Mouse (Mus musculus) granulocyte monocyte progenitor cell, adult 5-6 weeks (primary cell): Measurements from ENCODE around the gene Hdgfl2. TPM values are rescaled to one million over a fixed set of nuclear protein-coding genes. Genes with fewer than 3 reads are reported as not detected.

Experiments used
- ATAC-seq: replicated peaks from 2 replicates; pipeline ENCODE4 v1.8.0; 2016; ENCODE audit warnings: mild to moderate bottlenecking, moderate TSS enrichment, inconsistent platforms; ENCODE audit not compliant: poor library complexity, severe bottlenecking
- total RNA-seq, 2 experiments: library from RNA; stranded (forward) in 1 of 2; stranded (reverse) in 1 of 2; fragments of 200-712, 200-1000 nt in 1 of 2; fragments of >200 nt in 1 of 2; fragmentation: Nextera tagmentation in 1 of 2; gene quantifications; 2 replicates each; pipeline ENCODE4 v1.2.3; 2014 to 2017

Hdgfl2 gene
- total RNA-seq, 2 experiments from 2014 or later, result 65.1 to 70.7 TPM

DNA sequence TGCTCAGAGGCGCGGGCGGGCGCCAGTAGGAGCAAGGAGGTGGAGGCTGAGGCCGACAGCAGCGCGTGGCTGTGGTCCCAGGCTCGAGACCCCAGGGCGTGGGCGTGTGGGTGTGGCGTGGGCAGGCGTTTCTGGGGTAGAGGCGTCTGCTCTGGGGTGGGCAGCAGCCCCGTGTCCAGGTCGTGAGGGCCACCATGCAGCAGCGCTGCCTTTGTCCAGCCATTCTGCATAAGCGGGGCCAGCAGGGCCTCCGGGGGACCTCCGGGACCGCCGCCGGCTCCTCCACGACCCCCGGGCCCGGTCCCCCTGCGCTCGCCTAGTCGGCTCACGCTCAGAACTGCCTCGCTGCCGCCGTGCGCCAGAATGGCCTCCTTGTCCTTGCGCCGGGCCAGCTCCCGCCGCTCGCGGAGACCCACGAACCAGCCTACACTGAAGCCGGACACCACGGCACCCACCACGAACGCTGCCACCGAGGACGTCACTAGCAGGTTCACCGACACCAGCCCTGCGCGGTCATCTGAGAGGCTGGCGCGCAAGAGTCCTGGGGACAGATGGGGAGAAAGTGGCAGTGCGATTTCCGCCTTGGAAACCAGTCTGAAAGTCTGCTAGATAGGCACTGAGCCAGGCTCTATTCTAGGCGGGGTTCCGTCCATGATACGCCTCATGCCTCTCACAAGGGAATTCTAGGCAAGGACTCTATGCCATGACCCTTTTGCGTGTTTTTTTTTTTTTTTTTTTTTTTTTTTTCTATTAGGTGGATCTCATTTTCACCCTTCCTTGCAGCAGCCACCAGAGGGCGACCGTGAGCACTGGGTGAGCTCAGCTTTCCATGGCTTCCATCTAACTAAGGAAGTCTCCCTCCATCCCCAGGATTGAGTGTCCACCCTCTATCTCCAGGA, 45.2 kb downstream of the Hdgfl2 start:
- peak; percentile 31; the same call in 1 of the 2 replicates for ATAC-seq

GRCm38 (mm10) chr17:56125276-56125630, 45.8 kb downstream of the Hdgfl2 start:
- ATAC-seq, result no peak

DNA sequence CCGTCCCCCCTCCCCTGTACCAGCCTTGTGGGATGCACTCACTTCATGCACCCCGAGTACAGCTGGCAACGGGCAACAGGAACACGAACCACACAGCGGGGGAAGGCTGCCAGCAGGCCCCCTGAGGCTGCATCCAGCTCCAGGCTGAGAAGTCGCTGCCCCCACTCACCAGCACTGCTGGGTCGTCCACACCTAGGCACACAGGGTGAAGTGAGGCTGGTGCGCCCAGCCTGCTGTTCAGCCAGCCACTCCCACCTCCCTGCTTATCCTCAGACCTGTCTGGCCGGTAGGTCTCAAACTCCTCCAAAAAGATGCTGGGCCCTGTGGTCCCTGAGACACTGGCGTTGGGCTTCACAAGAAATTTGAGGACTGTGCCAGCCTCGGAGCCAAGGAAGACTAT, 46.7 kb downstream of the Hdgfl2 start:
- ATAC-seq, result no peak

DNA sequence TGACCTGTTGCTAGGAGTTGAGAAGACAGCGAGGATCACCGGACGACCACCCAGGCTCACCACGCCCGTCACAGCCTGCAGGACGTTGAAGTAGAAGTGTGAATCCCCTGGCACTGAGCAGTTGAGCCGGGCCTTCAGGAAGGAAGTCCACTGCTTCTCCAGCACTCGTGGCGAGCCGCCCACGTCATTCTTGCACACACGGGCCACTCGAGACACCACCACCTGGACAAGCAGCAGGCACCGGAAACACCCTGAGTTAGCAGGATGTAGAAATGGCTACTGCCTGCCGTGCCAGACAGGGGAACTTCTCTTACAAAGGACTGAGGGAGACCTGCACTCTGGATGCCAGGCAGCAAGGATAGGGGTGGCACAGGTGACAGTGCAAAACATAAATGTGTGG, 48.8 kb downstream of the Hdgfl2 start:
- no peak for ATAC-seq

DNA sequence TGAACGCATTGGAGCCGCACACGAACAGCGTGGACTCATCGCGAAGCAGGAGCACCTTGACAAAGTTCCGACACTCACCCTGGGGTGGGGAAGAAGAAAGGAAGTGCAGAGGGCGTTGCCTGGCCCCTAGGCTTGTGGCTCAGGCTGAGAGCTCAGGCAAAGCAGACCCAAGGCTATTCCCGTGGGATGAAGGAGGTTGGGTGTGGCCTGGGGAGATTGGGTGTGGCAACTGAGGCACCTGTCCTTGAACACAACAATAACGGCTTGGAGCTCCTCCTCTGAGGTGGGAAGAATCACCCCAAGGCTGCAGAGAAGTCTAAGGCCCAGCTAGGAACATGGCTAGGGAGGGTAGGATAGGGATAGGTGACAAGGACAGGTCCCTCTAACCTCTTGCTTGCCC, 51.7 kb downstream of the Hdgfl2 start:
- ATAC-seq, result no peak

DNA sequence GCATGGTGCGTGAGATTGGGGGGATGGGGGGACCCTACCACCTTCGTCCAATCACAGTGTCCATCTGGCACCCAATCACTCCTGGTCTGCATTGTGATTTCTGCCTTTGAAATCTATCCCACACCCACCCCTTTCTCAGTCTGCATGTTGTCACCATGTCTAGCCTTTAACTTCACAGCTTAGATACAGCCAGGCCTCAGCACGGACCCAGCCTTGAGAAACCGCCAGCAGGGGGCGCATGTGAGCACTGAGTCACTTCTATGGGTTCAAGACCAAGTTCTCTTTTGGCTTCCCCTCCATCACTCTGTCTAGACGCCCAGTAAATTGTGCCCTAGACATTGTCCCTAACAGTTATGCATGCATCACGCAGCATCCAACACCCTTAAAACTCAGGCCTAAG, 52.4 kb downstream of the Hdgfl2 start:
- 0 out of 2 replicates have a peak, but pooled peaks have one; percentile 11 for ATAC-seq

DNA sequence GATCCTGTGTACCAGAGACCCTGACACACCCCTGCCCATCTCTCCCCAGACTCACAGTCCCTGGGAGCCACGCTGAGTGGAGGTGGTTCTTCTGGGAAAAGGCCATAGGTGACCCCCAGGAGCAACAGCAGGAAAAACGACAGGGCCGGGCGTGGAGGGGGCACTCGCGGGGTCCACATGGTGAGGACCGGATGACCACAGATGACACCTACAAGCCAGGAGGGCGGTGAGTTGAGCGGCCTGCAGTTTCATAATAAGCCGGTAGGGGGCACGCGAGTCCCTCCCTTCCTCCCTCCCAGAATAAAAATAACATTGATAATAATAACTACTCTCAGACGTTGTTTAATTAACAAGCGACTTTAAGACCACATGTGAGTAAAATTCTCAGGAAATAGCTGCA, 53.2 kb downstream of the Hdgfl2 start:
- peak; percentile 33 for ATAC-seq

DNA sequence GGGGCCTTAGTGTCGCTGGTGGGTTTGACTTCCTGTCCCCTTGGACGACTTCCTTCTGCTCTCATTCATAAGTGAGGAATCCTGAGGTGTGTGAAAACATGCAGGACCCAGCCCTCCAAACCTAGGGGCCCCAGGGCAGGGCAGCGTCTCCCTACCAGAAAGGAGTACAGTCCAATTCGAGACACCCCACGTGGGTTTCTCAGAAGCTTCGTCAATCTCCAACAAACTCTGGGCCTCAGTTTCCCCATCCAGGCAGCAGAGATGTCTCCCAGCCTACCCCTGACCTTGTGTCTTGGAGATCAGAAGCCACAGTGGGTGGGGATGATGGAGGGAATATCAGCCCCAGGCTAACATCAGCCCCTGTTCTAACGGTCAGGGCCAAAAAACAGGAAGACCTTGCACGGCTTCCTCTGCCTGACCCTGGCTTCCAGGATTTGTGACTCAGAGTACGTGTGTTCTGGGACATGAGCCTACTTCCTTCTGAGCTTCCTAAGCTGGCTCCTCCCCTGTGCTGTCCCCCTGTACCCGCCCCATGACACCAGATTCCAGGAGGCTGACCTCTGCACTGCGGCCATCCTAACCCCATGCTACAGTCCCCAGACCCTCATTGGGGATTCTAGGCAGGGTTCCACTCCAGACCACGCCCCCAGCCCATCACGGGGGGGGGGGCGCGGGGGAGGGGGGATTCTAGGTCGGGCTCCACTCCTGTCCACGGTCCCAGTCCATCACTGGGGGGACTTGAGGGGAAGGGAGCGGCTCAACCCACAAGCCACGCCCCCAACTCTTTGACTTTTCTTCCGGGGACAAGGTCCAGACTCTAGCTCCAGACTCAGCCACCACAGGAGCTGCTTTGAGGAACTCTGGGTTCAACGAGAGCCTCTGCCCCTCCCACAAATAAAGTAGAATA, 54.3 kb downstream of the Hdgfl2 start:
- ATAC-seq, result peak; percentile 73

GRCm38 (mm10) chr17:56134463-56134971, 55.1 kb downstream of the Hdgfl2 start:
- ATAC-seq, result peak; percentile 50

DNA sequence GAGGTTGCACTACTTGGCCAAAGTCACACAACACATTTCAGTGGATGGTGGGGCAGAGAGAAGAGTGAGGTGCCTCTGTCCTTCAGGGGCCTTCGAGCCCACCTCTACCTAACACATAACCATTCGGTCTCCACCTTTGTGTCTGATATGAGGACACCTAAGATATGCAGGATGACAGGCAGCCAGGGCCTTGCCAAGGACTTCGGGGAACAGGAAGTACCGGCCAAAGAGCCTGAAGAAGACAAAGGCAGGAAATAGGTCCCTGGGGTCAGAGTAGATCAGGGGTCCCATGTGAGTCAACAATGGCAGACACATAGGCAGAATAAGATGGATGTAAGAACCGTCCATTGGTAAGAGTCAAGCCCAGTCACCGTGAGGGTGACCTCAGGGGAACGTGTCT, 57.1 kb downstream of the Hdgfl2 start:
- no peak for ATAC-seq

- no peak for ATAC-seq
Measured at GRCm38 (mm10) chr17:56137839-56138613, 58.6 kb downstream of the Hdgfl2 start.

DNA sequence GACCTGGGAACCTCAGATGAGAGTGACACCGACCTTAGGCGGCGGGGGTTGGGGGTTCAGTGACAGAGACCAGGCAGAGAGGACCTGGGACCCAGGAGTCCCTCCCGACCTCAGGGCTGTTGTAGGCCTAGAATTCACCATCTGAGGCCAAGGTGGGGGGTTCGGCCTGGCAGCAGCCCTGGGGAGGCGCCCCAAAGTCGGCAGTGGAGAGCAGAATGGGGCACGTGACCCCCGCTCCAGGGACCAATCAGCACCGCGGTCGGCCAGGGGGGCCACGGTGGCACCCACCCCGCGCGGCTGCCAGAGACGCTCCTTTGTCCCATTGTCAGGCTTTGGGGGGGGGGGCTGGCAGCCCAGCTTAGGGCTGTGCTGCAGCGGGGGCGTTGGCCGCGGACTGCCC, 59.9 kb downstream of the Hdgfl2 start:
- no peak for ATAC-seq

GRCm38 (mm10) chr17:56139858-56140595, 60.6 kb downstream of the Hdgfl2 start, which contains the start of gene Sema6b:
Gene Sema6b, minus strand, starts transcription at chr17:56140343.
- peak; percentile 52 for ATAC-seq

DNA sequence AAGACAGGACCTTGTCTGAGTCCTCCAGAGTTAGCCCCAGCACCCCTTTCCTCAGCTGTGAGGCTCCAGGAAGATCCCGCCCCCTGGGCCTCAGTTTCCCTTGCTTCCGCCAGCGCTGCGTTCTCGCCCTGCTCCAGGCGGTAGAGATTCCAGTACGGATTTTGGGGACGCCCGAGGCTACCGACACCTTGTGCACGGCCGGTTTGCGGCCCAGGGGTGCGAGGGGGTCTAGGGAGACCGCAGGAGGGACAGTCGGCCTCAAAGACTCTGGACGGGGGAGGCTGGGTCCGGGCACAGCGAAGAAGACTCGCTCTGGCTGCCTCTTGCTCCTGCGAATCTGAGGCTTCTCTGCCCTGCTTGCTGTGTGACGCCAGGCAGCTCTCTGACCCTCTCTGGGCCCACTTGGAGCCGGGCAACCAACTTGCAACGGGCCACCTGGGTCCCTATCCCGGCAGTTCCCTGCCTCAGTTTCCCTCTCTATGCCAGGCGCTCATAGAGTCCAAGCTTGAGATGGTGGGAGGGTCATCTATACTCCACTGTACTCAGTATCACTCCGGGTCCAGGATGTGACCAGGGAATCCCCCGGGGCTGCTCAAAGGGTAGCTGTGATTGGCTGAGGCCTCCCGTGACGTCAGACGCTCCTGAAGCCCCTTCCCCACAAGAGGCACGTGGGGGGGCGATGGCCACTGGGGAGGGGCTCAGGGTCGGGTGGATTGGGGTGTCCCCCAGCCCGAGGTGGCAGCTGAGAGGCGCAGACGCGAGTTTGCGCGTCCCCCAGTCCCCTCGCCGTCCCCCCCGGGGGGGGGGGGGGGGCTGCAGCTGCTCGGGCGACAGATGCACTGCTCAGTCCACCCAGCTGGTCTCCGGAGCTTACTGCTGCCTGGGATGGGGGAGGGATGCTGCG, 62.5 kb downstream of the Hdgfl2 start:
- peak; percentile 45 for ATAC-seq

DNA sequence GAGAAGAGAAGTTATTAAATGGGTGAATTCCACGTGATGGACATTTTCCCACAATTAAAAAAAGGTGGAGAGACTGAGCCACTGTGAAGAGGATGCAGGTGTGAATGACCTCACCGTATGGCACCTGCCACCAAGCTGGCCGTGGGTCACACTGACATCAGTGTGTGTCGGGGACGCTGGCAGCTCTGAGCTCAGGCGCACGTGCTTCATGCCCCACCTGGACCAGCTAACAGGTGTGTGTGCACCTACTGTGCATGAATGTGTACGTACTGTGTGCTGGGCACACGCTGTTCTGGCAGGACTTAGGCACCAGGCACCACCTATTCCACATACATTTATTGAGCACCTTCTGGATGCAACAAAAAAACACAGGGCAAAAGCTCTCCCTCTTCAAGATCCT, 65.1 kb downstream of the Hdgfl2 start:
- no peak for ATAC-seq

- no peak for ATAC-seq
Measured at GRCm38 (mm10) chr17:56146131-56146530, 66.7 kb downstream of the Hdgfl2 start.

GRCm38 (mm10) chr17:56147420-56147819, 68.0 kb downstream of the Hdgfl2 start:
- no peak for ATAC-seq

- ATAC-seq, result no peak
Measured at GRCm38 (mm10) chr17:56148280-56148679, 68.8 kb downstream of the Hdgfl2 start.
